Comparison of ENCODE assay signal across 8 mouse cellular contexts in the genomic region with DNA sequence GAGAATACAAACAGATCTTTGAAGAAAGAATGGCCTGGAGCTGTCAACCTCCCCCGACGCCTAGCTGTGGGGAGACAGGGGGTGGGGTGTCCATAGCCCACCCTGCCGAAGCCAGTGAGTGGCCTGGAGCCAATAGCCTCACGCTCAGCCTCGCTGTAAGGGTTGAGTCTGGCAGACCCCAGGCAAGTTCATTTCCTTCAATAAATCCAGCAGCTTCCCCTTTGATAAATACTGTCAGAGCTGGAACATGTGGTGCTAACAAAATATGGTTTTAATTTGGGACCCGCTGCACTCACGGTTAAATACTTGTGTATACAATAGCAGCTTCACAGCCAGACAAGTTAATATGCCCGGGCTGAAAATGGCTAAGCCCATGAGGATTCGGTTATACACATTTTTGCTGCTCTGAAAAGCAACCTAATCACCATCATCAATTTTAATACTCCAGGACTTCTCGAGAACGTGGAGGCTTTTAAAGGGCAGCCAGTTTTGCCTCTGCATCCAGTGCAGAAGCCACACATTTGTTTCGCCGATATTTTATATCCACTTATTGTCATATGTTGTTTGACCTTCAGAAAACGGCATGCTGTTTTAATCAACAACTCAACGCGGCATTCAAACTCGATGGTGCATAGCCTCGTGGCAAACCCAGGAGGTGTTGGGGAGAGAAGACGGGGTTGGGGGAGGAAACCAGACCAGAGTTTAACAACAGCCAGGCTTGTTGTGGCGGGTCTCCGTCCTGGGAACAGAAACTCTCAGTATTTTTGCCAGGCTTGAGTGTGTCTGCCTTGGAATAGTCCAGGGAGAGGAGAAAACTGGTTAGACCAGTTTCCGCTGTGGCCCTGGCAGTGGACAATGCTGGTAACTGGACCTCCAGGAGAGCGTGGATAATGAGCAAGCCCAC.
DNase-seq lines count a peak whose midpoint lies in the region; ATAC-seq and TF ChIP-seq lines count a peak whose summit lies in the region.

No protein-coding gene starts in this region.

- H3K36me3 ChIP-seq in ES-E14 (ENCODE audit: control insufficient read depth, insufficient read depth, low read length, poor library complexity, severe bottlenecking), result no peaks in the 10 kb centered on the region
- no peaks in the 10 kb centered on the region for H3K36me3 ChIP-seq in forebrain, embryonic 13.5 days (ENCODE audit: poor library complexity, severe bottlenecking)
- no peaks in the 10 kb centered on the region for H3K36me3 ChIP-seq in lung, postnatal 0 days (ENCODE audit: insufficient read depth, low read length)

- peak overlapping the region; percentile 13 to 15; a peak in 1 of 4 replicates for H3K4me3 ChIP-seq in ES-E14 (ENCODE audit: insufficient read depth in 1 of 2, low read depth in 1 of 2, low read length in 2 of 2, poor library complexity in 1 of 2, severe bottlenecking in 1 of 2)
- peak overlapping the region; percentile 35 for H3K4me3 ChIP-seq in forebrain, embryonic 13.5 days
- peak overlapping the region; percentile 37 for H3K4me3 ChIP-seq in lung, postnatal 0 days (ENCODE audit: low read depth, low read length)

- no peak overlapping the region for H3K27ac ChIP-seq in ES-E14 (ENCODE audit: insufficient read depth, low read depth, low read length, poor library complexity, severe bottlenecking)
- 0 out of 2 replicates have a peak overlapping the region, but pooled peaks have one; percentile 31 for H3K27ac ChIP-seq in forebrain, embryonic 13.5 days
- H3K27ac ChIP-seq in lung, postnatal 0 days (ENCODE audit: low read length), result peak overlapping the region; percentile 32; the same call in 1 of the 2 replicates

- 2% methylated on average over 23 of the region's 23 CpGs for WGBS in forebrain, embryonic 13.5 days
- 4% methylated on average over 23 of the region's 23 CpGs for WGBS in lung, postnatal 0 days

- H3K4me2 ChIP-seq in forebrain, embryonic 13.5 days, result peak overlapping the region; percentile 78
- peak overlapping the region; percentile 71 for H3K4me2 ChIP-seq in lung, postnatal 0 days (replicated peaks; ENCODE audit: low read depth, low read length)

- in situ Hi-C loops in ES-E14 (cut with MboI; ENCODE audit: low sequenced_read_pairs in 2 of 2, unreplicated experiment in 2 of 2), result no loop called here

- peak; percentile 17; the same call in 1 of the 2 replicates for TF ChIP-seq EP300 in lung, postnatal 0 days (IDR thresholded peaks at IDR 0.05)

- peak; percentile 71 for ATAC-seq in forebrain, embryonic 13.5 days
- ATAC-seq in lung, postnatal 0 days, result peak; percentile 90

- peak; percentile 27 for DNase-seq in 3T3-L1 (ENCODE audit: low read depth, low spot score)
- DNase-seq in ES-E14 (ENCODE audit: low read depth, low spot score), result no peak
- DNase-seq in kidney, adult 9 months, result peak; percentile 79
- DNase-seq in lung, postnatal 0 days (ENCODE audit: low spot score), result peak; percentile 79
- DNase-seq in ovary, postnatal 14 days (ENCODE audit: low spot score), result peak; percentile 26
- DNase-seq in gastrocnemius, postnatal 36 days, result no peak
- no peak for DNase-seq in left cerebral cortex, adult 9 months (ENCODE audit: low spot score in 2 of 2)

- H3K9me3 ChIP-seq in ES-E14 (ENCODE audit: control insufficient read depth, insufficient read depth, low read depth, low read length), result no peaks in the 10 kb centered on the region
- H3K9me3 ChIP-seq in forebrain, embryonic 13.5 days (replicated peaks), result no peaks in the 10 kb centered on the region
- no peaks in the 10 kb centered on the region for H3K9me3 ChIP-seq in lung, postnatal 0 days (ENCODE audit: low read length)

- no peak overlapping the region for H3K9ac ChIP-seq in ES-E14 (ENCODE audit: insufficient read depth, low read depth, low read length, poor library complexity, severe bottlenecking)
- H3K9ac ChIP-seq in forebrain, embryonic 13.5 days, result peak overlapping the region; percentile 60
- peak overlapping the region; percentile 23; the same call in 1 of the 2 replicates for H3K9ac ChIP-seq in lung, postnatal 0 days (replicated peaks; ENCODE audit: low read depth)

- peaks cover 4 to 6% of the 10 kb centered on the region in 2 experiments; a peak in 2 of 4 replicates for H3K4me1 ChIP-seq in ES-E14 (ENCODE audit: control insufficient read depth in 2 of 2, insufficient read depth in 2 of 2, low read length in 2 of 2, poor library complexity in 1 of 2)
- H3K4me1 ChIP-seq in forebrain, embryonic 13.5 days, result peaks cover 25% of the 10 kb centered on the region
- 0 out of 2 replicates have a peak, but pooled peaks cover 4% of the 10 kb centered on the region for H3K4me1 ChIP-seq in lung, postnatal 0 days (ENCODE audit: insufficient read depth, low read depth, low read length)

- TF ChIP-seq CTCF in lung, postnatal 0 days (IDR thresholded peaks at IDR 0.05), result no peak

- H3K27me3 ChIP-seq in forebrain, embryonic 13.5 days, result no peaks in the 10 kb centered on the region
- H3K27me3 ChIP-seq in lung, postnatal 0 days (replicated peaks; ENCODE audit: insufficient read depth, low read length), result no peaks in the 10 kb centered on the region

- intact Hi-C loops in gastrocnemius, postnatal 36 days (cut with DNase I), result no loop called here

TF ChIP-seq in ES-E14, 5 proteins besides CTCF, POLR2A, EP300 and RAD21:
- TF ChIP-seq CHD2 (IDR thresholded peaks at IDR 0.05; ENCODE audit: low read depth, low read length), result no peak
- no peak for TF ChIP-seq MAFK (IDR thresholded peaks at IDR 0.05; ENCODE audit: insufficient read depth, low read depth, low read length)
- no peak for TF ChIP-seq ZC3H11A (IDR thresholded peaks at IDR 0.05; ENCODE audit: borderline replicate concordance, low read depth, low read length)
- no peak for TF ChIP-seq HCFC1 (IDR thresholded peaks at IDR 0.05; ENCODE audit: borderline replicate concordance, insufficient read depth, low read length)
- TF ChIP-seq ZNF384 (IDR thresholded peaks at IDR 0.05; ENCODE audit: low read depth, low read length), result no peak

Comparison
In these comparisons a context has a peak if more than half of its experiments do, and no peak if none do; other contexts are left out.
1. DNase-seq: peak in 3T3-L1 (single experiment), kidney, adult 9 months (single experiment), lung, postnatal 0 days (single experiment) and ovary, postnatal 14 days (single experiment); none in ES-E14 (single experiment), gastrocnemius, postnatal 36 days (0 of 2) and left cerebral cortex, adult 9 months (0 of 2).
2. Peak in every context shown above with its lines, with median percentiles within 50 percentile points of each other: H3K4me3 ChIP-seq.